Mouse (Mus musculus) duodenum, adult 2 months (tissue): ENCODE results near the gene Galnt13. TPM values are rescaled to one million over a fixed set of nuclear protein-coding genes. Genes with fewer than 3 reads are reported as not detected.

Experiments
- polyA plus RNA-seq: library from polyadenylated mRNA; depleted of rRNA; stranded (reverse); fragments of >200 nt; gene quantifications from 2 replicates; pipeline ENCODE4 v1.2.3, GENCODE M21; 2012; ENCODE audit warnings: low replicate concordance; rRNA removed

The Galnt13 gene
- polyA plus RNA-seq, result 0.33 TPM in 1 of 2 replicates, not detected in the other

DNA sequence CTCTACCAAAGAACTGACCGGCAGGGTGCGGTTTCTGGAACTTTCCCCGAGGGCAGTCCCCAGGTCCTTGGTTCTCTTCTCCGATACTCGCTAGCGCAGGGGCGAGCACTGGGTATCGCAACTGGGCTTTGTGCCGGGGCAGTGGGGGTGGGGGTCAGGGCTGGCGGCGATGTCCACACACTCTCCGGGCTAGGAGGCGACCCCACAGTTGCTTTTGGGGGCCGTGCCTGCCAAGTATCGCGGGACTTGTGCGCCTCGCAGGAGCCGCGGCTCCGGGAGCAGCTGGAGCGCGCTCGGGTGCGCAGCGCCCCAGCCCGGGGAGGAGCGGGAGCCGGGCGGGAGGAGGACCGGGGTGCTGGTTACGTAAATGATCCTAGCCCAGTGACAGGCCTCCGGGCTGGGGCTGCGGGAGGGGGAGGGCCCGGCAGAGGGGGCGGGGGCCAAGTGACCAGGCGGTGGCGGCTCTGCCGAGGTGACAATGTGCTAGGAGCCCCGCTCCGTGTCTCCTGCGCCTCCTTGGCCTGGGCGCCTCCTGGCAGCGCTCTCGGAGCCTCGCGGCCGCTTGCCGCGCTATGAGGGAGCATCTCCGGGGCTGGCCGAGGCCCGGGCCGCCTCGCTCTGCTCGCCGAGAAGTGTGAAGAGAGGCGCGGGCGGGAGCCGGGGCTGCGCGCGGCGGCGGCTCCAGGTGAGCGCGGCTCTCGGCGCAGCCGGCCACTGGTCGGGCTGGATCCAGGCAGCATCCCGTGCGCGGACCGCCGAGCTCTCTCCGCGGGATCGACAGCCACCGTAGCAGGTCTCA, at the start of gene Galnt13:
Gene Galnt13 (plus strand): TSS at position 381 of the 799 bp plus-strand sequence.

